Mouse (Mus musculus) splenic B cell, adult 2 months (primary cell): ENCODE results near the gene Zc3h7b.
"Not testable (repeated sequence)": the region's sequence is repeated elsewhere in the genome, so short reads cannot be mapped to it uniquely, and the experiment has no call there.

Source experiments
- DNase-seq: peaks from one replicate; pipeline ENCODE4 v3.0.0-alpha.2; 2011; ENCODE audit warnings: low read depth, low spot score
- H3K27me3 ChIP-seq: 2 replicates; pipeline ENCODE4 v1.6.1; 2012; ENCODE audit warnings: mild to moderate bottlenecking, low read length, moderate library complexity, mixed read lengths; ENCODE audit not compliant: control insufficient read depth, poor library complexity, insufficient read depth, severe bottlenecking
- H3K36me3 ChIP-seq: 2 replicates; pipeline ENCODE4 v1.6.1; 2012; ENCODE audit warnings: mild to moderate bottlenecking, low read length, moderate library complexity, mixed read lengths; ENCODE audit not compliant: control insufficient read depth, poor library complexity, insufficient read depth, severe bottlenecking

The Zc3h7b gene

DNA sequence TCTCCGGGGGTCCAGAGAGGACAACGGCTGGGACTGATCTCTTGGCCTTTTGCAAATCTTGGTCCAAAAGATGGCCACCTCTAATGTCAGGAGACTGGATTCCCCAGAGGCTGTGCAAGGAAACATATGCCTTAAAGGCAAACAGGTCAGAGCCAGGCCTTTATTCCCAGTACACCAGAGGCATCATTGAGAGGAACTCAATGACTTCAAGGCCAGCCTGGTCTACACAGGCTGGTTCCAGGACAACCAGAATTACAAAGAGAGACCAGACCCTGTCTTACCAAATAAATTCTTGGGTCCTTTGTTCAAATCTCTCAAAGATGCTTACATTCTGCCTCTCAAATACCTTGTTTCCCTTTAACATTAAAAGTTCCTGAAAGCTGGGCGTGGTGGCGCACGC, 22.5 kb upstream of the Zc3h7b start:
- no peaks in the 10 kb centered on the region for H3K27me3 ChIP-seq
- DNase-seq: no peak
- peaks cover 7% of the 10 kb centered on the region for H3K36me3 ChIP-seq

DNA sequence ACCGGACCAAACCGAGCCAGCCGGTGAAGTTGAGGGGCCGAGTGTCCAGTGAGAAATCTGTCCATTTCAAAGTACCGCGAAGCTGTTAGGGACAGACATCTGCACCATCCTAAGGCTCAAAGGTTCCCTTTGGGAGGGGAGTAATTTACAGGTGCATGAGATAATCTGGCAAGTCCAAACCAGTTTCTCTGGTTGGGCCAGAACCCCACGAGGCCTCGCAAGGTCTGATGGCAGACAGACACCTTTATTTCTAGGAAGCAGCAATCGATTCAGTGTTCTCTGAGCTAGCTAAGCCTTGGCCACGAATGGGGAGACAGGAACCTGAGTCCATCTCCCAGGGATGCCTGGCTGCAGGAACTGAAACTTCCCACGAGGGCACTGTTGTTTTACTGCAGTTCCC, 21.2 kb upstream of the Zc3h7b start:
- DNase-seq: no peak
- peaks cover 5% of the 10 kb centered on the region for H3K36me3 ChIP-seq
- no peaks in the 10 kb centered on the region for H3K27me3 ChIP-seq

DNA sequence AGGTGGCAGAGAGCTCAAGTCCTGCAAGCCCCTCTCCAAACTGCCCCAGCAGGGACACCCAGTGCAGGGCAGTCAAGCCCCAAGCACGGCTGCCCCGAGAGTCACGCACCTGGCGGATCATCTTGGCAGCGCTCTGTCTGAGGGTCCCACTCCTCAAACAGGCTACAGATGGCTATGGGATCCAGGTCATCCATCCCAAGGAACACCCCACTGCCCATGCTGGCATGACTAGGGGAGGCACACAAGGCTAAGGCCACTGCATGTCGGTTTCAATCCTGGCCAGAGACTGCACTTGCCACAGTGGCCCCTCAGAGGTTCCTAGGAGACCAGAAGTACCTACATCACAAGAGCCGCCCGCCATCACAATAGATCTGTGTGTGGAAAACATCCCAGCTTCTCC, 18.9 kb upstream of the Zc3h7b start:
- H3K27me3 ChIP-seq: no peaks in the 10 kb centered on the region
- H3K36me3 ChIP-seq: peaks cover 3% of the 10 kb centered on the region
- no peak for DNase-seq

DNA sequence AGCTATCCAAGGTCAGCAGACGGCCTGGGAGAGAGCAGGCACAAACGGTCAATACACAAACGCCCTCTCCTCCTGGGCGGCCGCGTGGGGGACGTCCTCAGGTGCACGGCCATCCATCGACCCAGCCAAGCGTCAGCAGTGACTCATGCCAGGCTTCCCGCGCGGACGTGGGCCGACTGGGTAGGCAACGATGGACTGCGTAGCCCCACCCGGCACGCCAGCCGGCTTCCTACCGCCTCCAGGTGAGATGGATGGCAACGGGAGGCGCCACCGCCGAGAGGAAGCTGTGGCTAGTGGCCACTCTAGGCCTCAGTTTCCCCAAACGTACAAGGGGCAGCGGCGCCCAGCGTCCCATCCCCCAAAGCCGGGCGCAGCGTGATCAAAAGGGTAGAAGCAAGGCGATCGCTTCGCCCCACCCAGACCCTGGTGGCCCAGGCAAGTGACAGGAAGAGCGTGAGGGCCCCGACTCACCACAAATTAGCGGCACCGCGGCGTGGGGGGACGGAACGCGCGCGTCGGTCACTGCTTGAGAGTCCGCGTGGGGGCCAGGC, 15.5 kb upstream of the Zc3h7b start:
- no peaks in the 10 kb centered on the region for H3K36me3 ChIP-seq
- peak; percentile 43 for DNase-seq
- H3K27me3 ChIP-seq: no peaks in the 10 kb centered on the region

DNA sequence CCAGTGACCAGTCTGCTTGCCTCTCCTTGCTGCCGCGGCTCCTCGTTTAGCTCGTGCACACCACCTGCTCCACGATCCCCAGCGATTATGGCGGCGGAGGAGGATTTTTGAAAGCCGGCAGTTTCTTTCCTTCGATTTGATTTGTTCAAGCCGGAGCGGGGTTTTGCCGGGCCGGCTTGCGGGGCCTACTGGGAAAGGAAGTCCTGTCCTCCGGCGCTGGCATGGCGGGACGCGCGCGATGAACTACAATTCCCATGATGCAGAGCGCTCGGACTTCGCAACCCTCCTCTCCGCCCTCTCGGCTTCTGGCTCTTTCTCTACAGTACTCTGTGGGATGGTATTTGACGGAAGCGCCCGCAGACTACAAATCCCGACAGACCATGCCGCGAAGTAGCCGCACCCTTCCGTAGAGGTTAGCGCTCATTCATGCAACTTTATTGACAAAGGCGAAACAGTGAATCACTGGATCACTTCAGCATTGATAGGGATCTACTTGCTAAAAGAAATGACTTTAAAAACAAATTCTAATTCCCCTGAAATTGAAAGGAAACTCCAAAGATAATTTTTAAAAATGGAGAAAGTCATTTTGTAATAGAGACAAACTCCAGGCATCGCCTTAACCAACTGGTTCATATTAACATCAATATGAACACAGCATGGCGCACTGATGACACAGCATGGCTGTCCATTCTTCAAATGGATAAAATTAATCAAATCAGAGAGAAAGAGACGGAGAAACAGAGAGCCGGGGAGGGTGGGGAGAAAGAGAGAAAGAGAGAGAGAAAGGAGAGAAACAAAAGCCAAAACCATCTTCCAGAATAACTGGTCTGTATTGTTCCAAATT, 14.8 kb upstream of the Zc3h7b start:
- no peaks in the 10 kb centered on the region for H3K27me3 ChIP-seq
- H3K36me3 ChIP-seq: no peaks in the 10 kb centered on the region
- peak; percentile 98 for DNase-seq

DNA sequence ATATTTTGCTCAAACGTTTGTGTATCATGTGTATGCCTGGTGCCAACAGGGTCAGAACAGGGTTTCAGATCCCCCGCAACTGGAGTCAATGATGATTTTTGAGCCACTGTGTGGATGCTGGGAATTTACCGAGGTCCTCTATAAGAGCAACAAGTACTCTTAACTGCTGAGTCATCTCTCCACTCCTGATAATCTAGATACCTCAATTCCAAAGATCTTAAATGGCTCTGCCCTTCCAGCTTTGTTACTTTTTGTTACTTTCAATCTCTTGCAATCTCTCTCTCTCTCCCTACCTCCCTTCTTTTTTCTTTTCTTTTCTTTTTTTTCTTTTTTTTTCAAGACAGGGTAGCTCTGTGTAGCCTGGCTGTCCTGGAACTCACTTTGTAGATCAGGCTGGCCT, 9.8 kb upstream of the Zc3h7b start:
- no peak for DNase-seq
- Histone ChIP-seq H3K27me3 (no peaks in the 10 kb centered on the region), H3K36me3 (no peaks in the 10 kb centered on the region)

DNA sequence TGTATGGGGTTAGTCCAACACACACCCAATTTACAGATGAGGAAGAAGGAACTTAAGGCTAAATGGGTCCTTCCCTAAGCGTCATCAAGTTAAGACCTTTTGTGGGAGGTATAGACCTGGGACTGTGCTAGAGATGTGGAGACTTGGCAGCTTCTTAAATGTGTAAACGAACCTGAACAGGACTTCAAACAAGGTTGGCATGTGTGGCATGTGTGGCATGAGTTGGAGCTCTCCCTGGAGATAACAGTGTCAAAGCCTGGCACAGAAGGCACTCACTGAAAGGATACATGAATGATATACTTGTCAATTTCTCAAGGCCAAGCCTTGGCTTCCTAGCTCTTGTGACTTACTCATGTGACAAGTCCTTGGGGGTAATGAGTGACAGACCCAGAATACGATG, 5.6 kb upstream of the Zc3h7b start:
- no peaks in the 10 kb centered on the region for H3K36me3 ChIP-seq
- DNase-seq: no peak
- no peaks in the 10 kb centered on the region for H3K27me3 ChIP-seq

DNA sequence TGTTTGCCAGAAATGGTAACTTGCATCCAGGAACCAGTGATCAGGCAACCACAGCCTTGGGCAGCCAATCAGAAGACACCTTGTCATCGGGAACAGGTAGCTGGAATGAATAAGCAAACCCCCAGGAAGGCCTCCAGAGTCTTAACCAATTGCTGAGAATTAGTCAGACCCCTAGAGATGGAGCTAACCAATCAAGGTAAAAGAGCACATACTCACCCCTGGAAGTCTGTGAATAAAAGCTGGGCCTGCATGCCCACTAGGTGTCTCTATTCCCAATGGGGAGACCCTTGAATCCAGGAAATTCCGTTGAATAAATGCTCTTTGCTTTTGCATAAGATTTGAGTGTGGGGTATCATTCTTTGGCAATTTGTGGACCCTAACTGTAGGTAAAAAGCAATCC, 4.9 kb upstream of the Zc3h7b start:
- Histone ChIP-seq H3K36me3 (no peaks in the 10 kb centered on the region), H3K27me3 (no peaks in the 10 kb centered on the region)
- DNase-seq: no peak

DNA sequence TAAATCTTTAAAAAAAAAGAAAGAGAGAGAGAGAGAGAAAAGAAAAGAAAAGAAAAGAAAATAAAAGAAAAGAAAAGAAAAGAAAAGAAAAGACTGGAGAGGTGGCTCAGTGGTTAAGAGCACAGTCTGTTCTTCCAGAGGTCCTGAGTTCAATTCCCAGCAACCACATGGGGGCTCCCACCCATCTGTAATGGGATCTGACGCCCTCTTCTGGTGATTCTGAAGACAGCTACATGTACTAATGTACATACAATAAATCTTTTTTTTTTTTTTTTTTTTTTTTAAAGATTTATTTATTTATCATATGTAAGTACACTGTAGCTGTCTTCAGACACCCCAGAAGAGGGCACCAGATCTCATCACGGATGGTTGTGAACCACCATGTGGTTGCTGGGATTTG, 2.5 kb upstream of the Zc3h7b start:
- H3K36me3 ChIP-seq, H3K27me3 ChIP-seq: not testable (repeated sequence)
- peak; percentile 45 for DNase-seq

DNA sequence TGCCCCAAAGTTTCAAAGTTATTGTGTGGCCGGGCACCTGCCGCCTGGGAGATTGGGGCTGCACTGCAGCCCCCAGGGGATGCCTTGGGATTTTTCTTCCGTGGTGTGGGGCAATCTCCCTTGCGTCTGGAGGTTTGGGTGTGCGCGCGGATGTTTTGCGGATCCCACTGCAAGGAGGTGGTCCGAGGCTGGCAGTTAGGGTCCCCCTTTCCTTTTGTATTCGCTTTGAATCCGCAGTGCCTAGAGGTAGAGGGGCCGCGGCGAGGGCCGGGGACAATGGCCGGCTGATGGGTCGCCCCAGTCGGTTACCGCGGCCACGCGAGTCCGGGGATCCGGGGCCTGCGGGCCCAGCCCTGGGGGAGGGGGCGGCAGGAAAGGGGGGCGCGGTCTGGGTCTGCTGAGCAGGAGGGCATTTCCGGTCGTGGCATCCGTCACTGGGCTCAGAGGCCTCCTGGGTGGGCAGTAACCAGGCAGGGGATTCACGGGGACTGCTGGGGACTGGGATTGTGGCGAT, 801 bp downstream of the Zc3h7b start:
- Histone ChIP-seq H3K27me3 (no peaks in the 10 kb centered on the region), H3K36me3 (no peaks in the 10 kb centered on the region)
- peak; percentile 53 for DNase-seq

DNA sequence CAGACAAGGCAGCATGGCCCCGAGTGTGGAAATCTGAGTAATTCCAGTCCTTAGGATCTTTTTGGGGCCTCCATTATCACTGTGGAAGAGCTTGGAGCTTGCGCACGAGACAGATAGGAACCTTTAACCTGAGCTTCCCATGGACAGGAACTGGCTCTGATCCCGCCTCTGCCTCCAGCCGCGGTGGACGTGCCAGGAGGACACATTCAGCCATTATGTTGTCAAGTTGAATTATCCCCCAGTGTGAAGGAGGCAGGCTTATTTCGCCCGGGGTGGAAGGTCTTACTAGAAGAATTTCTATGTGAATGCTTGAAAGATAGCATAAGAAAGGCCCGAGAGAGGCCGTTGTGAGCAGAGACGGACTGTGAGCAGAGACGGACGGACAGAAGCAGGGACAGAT, 4.9 kb downstream of the Zc3h7b start:
- DNase-seq: no peak
- no peaks in the 10 kb centered on the region for H3K27me3 ChIP-seq

DNA sequence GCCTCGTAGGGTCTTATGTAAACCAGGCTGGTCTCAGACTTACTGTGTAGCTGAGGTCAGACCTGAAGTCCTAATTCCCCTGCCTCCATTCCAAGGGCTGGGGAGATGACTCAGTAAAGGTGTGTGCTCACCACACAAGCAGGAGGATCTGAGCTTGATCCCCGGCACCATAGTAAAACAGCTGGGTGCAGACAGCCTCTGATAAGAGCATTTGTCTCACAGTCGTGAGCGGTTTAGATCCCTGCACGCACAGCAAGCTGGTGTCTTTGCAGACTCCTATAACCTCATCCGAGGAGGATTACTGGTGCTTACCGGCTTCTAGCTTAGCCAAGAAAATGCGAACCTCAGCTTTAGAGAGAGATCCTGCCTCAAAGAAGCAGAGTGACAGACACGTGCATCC, 8.8 kb downstream of the Zc3h7b start:
- no peak for DNase-seq
- 0 out of 2 replicates have a peak, but pooled peaks cover 2% of the 10 kb centered on the region for H3K36me3 ChIP-seq

More for the DNA sequence above, 4.9 kb downstream of the Zc3h7b start:
- H3K36me3 ChIP-seq: no peaks in the 10 kb centered on the region

DNA sequence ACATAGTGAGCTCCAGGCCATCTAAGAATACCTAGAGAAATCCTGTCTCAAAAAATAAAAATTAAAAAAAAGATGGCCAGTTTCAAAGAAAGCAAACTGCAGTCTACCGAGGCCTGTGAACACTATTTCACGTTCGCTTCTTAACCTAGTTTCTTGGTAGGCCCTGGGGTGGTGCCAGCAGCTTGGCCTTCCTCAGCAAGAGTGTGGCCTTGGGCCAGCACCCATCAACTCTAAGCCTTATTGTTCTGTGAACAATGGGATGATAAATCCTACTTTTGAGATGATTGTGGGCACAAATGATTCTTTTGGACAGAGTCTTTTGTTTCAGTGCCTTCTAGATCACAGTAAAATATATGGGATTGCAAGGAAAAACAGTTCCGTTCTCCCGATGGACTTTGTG, 13.8 kb downstream of the Zc3h7b start:
- H3K36me3 ChIP-seq: 0 out of 2 replicates have a peak, but pooled peaks cover 4% of the 10 kb centered on the region
- no peaks in the 10 kb centered on the region; the same call in 1 of the 2 replicates for H3K27me3 ChIP-seq
- DNase-seq: no peak

More for the DNA sequence above, 8.8 kb downstream of the Zc3h7b start:
- no peaks in the 10 kb centered on the region for H3K27me3 ChIP-seq

DNA sequence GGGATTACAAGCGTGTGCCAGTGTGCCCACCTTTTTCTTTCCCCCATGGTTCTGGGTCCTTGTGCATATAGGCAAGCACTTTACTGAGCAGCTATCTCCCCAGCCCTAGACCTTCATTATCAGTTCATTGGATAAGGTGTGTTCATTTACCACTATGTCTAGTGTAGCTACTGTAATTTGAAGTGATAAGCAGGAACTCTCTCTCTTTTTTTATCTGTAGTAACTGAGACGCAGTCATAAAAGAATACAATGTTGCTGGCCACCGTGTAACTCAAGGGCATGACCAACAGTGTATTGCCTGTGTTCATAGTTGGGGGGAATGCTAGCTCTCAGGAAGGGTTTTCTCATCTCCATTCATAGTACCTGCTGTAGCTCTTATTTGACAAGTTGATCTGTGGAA, 14.7 kb downstream of the Zc3h7b start:
- 0 out of 2 replicates have a peak, but pooled peaks cover 4% of the 10 kb centered on the region for H3K36me3 ChIP-seq
- DNase-seq: no peak
- H3K27me3 ChIP-seq: no peaks in the 10 kb centered on the region; the same call in 1 of the 2 replicates

DNA sequence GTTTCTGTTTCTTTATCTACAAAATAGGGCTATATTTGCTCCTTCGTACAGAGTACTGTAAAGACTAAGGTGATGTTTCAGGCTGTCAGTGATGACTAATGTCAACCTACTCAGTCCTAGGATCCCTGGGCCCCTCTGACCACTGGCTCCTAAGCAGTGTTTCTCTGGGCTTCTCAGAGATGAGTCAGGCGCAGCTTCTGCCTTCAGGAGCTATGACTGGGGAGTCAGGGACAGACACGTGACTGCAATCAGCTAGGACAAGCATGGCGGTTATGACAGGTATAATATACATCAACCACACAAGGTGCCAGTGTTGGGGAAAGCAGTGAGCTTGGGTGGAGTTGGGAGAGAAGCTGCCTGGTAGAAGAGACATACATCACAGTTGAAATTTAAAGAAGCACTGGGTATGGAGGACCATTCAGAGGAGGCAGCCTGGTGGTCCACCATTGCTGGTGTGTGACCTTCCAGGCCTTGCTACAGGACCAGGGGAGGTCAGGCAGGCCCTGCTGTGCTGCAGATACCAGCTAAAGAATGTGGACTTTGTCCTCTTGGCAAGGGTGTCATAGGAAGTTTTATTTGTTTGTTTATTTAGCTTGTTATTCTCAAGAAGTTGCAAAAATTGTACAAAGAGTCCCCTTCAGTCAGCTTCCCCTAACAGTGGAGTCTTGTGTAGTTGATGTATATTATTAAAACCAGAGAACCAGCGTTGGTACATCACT, 15.7 kb downstream of the Zc3h7b start:
- DNase-seq: no peak
- H3K27me3 ChIP-seq: no peaks in the 10 kb centered on the region; the same call in 1 of the 2 replicates
- 0 out of 2 replicates have a peak, but pooled peaks cover 4% of the 10 kb centered on the region for H3K36me3 ChIP-seq
